Mouse (Mus musculus): ENCODE results near the gene Pnkd.

GRCm38 (mm10) chr1:74256782-74257181, 27.9 kb upstream of the Pnkd start:
- TF ChIP-seq CTCF (IDR thresholded peaks at IDR 0.05; ENCODE audit: borderline replicate concordance, control insufficient read depth, extremely low read depth, insufficient read depth, low read length, poor library complexity) (no peak), POLR2A (IDR thresholded peaks at IDR 0.05; ENCODE audit: control insufficient read depth, extremely low read depth, insufficient read depth, low read length, poor library complexity) (no peak)

All from thymus, adult 2 months (tissue).